Mouse (Mus musculus) Patski (cell line): Measurements from ENCODE around the gene Krtap9-3. TPM values are rescaled to one million over a fixed set of nuclear protein-coding genes. Genes with fewer than 3 reads are reported as not detected.
A peak's percentile ranks its signal among the peaks of the same experiment; 100 is the strongest.
"Not testable (repeated sequence)": the region's sequence is repeated elsewhere in the genome, so short reads cannot be mapped to it uniquely, and the experiment has no call there.

ENCODE experiments used
- ATAC-seq: fragments of 100-300 bp; one replicate; pipeline ENCODE4 v1.8.0; 2021
- CTCF ChIA-PET: fragments of 350-600 bp; sonication (Branson Sonifier 250); formaldehyde crosslinking; loops from one replicate; lab custom pipeline; 2022; ENCODE audit warnings: inconsistent platforms; lab: Charles Lee
- POLR2A ChIA-PET: fragments of 350-600 bp; sonication (Branson Sonifier 250); formaldehyde crosslinking; loops from one replicate; lab custom pipeline; 2022; ENCODE audit warnings: antibody characterized with exemption, inconsistent platforms; lab: Charles Lee
- DNase-seq: peaks from one replicate; pipeline ENCODE4 v3.0.0-alpha.2; 2011; ENCODE audit warnings: low read depth, low spot score
- H3K27me3 ChIP-seq: fragments of 371-371 bp; one replicate; pipeline ENCODE4 v1.5.1; 2021
- CTCF ChIP-seq: fragments of 100-300 bp; IDR thresholded peaks from one replicate; pipeline ENCODE4 v1.5.1; 2021
- in situ Hi-C: fragments of 300-500 bp; cut with MboI; formaldehyde crosslinking; loops from 3 replicates; pipeline ENCODE4 v1.11.1; 2018; ENCODE audit warnings: low pct_unique_long_range_greater_than_20kb, mixed read lengths
- polyA plus RNA-seq: library from polyadenylated mRNA; unstranded; gene quantifications from one replicate; pipeline ENCODE4 v1.2.3, GENCODE M21; 2021

Krtap9-3 gene
- polyA plus RNA-seq: not detected

- H3K27me3 ChIP-seq, ATAC-seq, in situ Hi-C loops, DNase-seq, POLR2A ChIA-PET, CTCF ChIA-PET: not testable (repeated sequence)
Observed at GRCm38 (mm10) chr11:99597742-99598141, at the start of gene Krtap9-3. Krtap9-3 (minus strand) TSS chr11:99598105.

GRCm38 (mm10) chr11:99646444-99646843 lies 48.5 kb upstream of the Krtap9-3 start:
- in situ Hi-C loops: no loop called here
- DNase-seq: no peak
- no peak for ATAC-seq
- POLR2A ChIA-PET: no interaction called here
- TF ChIP-seq CTCF: no peak
- H3K27me3 ChIP-seq: no peaks in the 10 kb centered on the region
- CTCF ChIA-PET: no interaction called here

GRCm38 (mm10) chr11:99644351-99644750 lies 46.4 kb upstream of the Krtap9-3 start:
- H3K27me3 ChIP-seq: no peaks in the 10 kb centered on the region
- POLR2A ChIA-PET: no interaction called here
- in situ Hi-C loops: no loop called here
- ATAC-seq (no peak), DNase-seq (no peak)
- no peak for TF ChIP-seq CTCF
- CTCF ChIA-PET: interaction anchor here (1.1 kb wide), 1 partner anchor 14 kb away, joined by 3 read pairs; no protein-coding TSS in a partner anchor

GRCm38 (mm10) chr11:99643635-99644139 lies 45.8 kb upstream of the Krtap9-3 start, which contains the start of gene Krtap4-7:
Krtap4-7 (minus strand) TSS chr11:99644089.
- ATAC-seq, H3K27me3 ChIP-seq, in situ Hi-C loops, DNase-seq, POLR2A ChIA-PET: not testable (repeated sequence)
- CTCF ChIA-PET: interaction anchor here (1.1 kb wide), 1 partner anchor 14 kb away, joined by 3 read pairs; no protein-coding TSS in a partner anchor

GRCm38 (mm10) chr11:99640926-99641325 lies 43.0 kb upstream of the Krtap9-3 start:
- in situ Hi-C loops: no loop called here
- ChIA-PET POLR2A (no interaction called here), CTCF (no interaction called here)
- no peak for TF ChIP-seq CTCF
- no peaks in the 10 kb centered on the region for H3K27me3 ChIP-seq
- DNase-seq (no peak), ATAC-seq (no peak)

- no peak for TF ChIP-seq CTCF
- ATAC-seq: no peak
- no peak for DNase-seq
- no peaks in the 10 kb centered on the region for H3K27me3 ChIP-seq
- CTCF ChIA-PET: interaction anchor here (0.9 kb wide), 1 partner anchor 15 kb away, joined by 3 read pairs; no protein-coding TSS in a partner anchor
- POLR2A ChIA-PET: no interaction called here
- in situ Hi-C loops: no loop called here
Observed at GRCm38 (mm10) chr11:99637086-99637485, 39.2 kb upstream of the Krtap9-3 start.

- ChIA-PET CTCF (no interaction called here), POLR2A (no interaction called here)
- DNase-seq (no peak), ATAC-seq (no peak)
- H3K27me3 ChIP-seq: no peaks in the 10 kb centered on the region
- in situ Hi-C loops: no loop called here
- no peak for TF ChIP-seq CTCF
Observed at GRCm38 (mm10) chr11:99634653-99635134, 36.8 kb upstream of the Krtap9-3 start, which contains the start of gene Krtap4-2. Krtap4-2 (minus strand) TSS chr11:99635084.

GRCm38 (mm10) chr11:99633293-99633692 lies 35.4 kb upstream of the Krtap9-3 start:
- no peak for TF ChIP-seq CTCF
- CTCF ChIA-PET: no interaction called here
- POLR2A ChIA-PET: interaction anchor here (1.1 kb wide), 1 partner anchor 27 kb away, joined by 4 read pairs; no protein-coding TSS in a partner anchor
- DNase-seq (no peak), ATAC-seq (no peak)
- in situ Hi-C loops: no loop called here
- H3K27me3 ChIP-seq: no peaks in the 10 kb centered on the region

GRCm38 (mm10) chr11:99630890-99631289 lies 33.0 kb upstream of the Krtap9-3 start:
- in situ Hi-C loops: no loop called here
- ChIA-PET POLR2A (no interaction called here), CTCF (no interaction called here)
- no peaks in the 10 kb centered on the region for H3K27me3 ChIP-seq
- DNase-seq (no peak), ATAC-seq (no peak)
- no peak for TF ChIP-seq CTCF

GRCm38 (mm10) chr11:99628138-99628537 lies 30.2 kb upstream of the Krtap9-3 start, which contains the start of gene Krtap4-1:
Krtap4-1 (minus strand) TSS chr11:99628238.
- ChIA-PET POLR2A (no interaction called here), CTCF (no interaction called here)
- no peaks in the 10 kb centered on the region for H3K27me3 ChIP-seq
- no peak for DNase-seq
- no peak for ATAC-seq
- TF ChIP-seq CTCF: no peak
- in situ Hi-C loops: no loop called here

- ChIA-PET CTCF (interaction anchor here (1.0 kb wide), 1 partner anchor 41 kb away, joined by 3 read pairs; no protein-coding TSS in a partner anchor), POLR2A (no interaction called here)
- in situ Hi-C loops: no loop called here
- DNase-seq (no peak), ATAC-seq (peak; percentile 17)
- no peak for TF ChIP-seq CTCF
- H3K27me3 ChIP-seq: no peaks in the 10 kb centered on the region
Observed at GRCm38 (mm10) chr11:99620335-99620734, 22.4 kb upstream of the Krtap9-3 start, which contains the start of gene Gm11562. Gm11562 (minus strand) TSS chr11:99620435.
